Mouse (Mus musculus) kidney, postnatal 10 days (tissue): Measurements from ENCODE around the gene Pex1.
"Not testable (repeated sequence)": the region's sequence is repeated elsewhere in the genome, so short reads cannot be mapped to it uniquely, and the experiment has no call there.

Experiments used
- DNase-seq: peaks from one replicate; pipeline ENCODE4 v3.0.0; 2021; ENCODE audit warnings: mixed read lengths

Gene Pex1

GRCm38 (mm10) chr5:3595693-3596398, at the start of gene Pex1:
Gene Pex1 (plus strand): TSS chr5:3596066.
- peak; percentile 96 for DNase-seq

- DNase-seq = peak; percentile 43
Measured at GRCm38 (mm10) chr5:3546226-3546625, 49.6 kb upstream of the Pex1 start.

DNA sequence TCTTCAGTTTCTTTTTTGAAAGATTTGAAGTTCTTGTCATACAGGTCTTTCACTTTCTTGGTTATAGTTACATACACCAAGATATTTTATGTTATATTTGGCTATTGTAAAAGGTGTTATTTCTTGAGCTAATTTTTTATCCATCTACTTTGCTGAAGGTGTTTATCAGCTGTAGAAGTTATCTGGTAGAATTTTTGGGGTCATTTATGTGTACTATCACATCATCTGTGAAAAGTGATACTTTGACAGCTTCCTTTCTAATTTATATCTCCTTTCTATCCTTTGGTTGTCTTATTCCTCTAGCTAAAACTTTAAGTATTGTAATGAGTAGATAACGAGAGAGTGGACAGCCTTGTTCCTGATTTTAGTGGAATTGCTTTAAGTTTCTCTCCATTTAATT, 44.4 kb upstream of the Pex1 start:
- DNase-seq = no peak

DNA sequence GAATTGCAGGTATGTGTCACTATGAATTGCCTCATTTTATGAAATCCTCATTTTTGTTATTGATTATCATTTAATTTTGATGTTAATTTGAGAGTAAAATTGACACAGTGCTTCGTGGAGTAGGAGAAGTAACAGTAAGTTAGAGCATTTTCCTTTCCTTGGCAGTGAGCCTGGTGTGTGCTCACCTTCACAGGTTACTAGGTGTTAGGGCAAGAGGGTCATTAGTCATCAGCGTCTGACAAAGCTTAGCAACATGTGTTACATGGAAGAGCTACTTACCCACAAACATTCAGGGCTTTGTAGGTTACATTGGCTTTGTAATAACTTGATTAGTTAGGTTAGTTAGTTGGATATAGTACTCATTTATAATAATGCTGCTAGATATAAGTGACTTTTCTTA, 41.7 kb upstream of the Pex1 start:
- DNase-seq = no peak

DNA sequence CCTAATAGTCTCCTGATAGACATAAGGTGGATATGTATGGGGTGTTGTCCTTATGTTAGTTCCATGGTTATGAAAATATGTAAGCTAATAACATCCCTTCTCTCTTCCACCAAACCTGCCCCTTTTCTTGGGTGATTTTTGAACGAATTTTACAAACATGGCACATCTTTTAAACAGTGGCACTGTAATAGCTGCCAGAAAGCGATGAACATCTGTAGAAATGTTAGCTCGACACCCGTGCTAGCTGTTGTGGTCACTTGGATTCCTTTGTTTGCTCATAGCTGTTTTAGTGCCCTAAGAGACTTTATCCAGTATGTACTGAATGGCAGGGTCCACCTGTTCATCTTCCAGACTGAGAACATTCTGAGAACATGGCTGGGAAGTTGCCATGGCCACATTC, 24.6 kb upstream of the Pex1 start, which contains the start of gene 1700109H08Rik:
1700109H08Rik (plus strand) TSS at position 301 of the 400 bp plus-strand sequence.
- no peak for DNase-seq

- DNase-seq = no peak
Measured at GRCm38 (mm10) chr5:3574825-3575224, 21.0 kb upstream of the Pex1 start.

DNA sequence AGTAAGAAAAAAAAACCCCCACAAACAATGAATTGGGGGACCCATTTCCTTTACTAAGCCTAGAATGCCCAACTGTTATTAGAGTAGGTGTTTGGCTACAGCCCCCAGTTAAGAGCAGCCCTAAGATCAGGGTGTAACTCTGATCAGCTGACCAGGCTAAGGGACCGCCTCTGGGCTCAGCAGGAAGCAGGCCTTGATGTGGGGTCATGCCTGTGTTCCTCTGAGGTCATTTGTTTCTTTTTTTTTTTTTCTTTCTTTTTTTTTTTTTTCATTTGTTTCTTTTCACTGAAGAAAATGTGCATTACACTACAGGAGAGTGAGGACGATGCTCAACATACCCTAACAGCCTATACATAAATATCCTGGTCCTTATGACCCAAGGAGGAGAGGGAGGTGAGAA, 17.9 kb upstream of the Pex1 start:
- no peak for DNase-seq

GRCm38 (mm10) chr5:3579066-3579465, 16.8 kb upstream of the Pex1 start:
- no peak for DNase-seq

GRCm38 (mm10) chr5:3596399-3596766, 517 bp downstream of the Pex1 start, which contains the start of gene Rbm48:
Gene Rbm48 (minus strand): TSS chr5:3596585.
- peak; percentile 89 for DNase-seq

GRCm38 (mm10) chr5:3597171-3597570, 1.3 kb downstream of the Pex1 start:
- DNase-seq = no peak

- no peak for DNase-seq
Measured at GRCm38 (mm10) chr5:3598766-3599165, 2.9 kb downstream of the Pex1 start.

GRCm38 (mm10) chr5:3600298-3600697, 4.4 kb downstream of the Pex1 start:
- DNase-seq = no peak

- DNase-seq = no peak
Measured at GRCm38 (mm10) chr5:3600790-3601189, 4.9 kb downstream of the Pex1 start.

- no peak for DNase-seq
Measured at GRCm38 (mm10) chr5:3607114-3607513, 11.2 kb downstream of the Pex1 start.

DNA sequence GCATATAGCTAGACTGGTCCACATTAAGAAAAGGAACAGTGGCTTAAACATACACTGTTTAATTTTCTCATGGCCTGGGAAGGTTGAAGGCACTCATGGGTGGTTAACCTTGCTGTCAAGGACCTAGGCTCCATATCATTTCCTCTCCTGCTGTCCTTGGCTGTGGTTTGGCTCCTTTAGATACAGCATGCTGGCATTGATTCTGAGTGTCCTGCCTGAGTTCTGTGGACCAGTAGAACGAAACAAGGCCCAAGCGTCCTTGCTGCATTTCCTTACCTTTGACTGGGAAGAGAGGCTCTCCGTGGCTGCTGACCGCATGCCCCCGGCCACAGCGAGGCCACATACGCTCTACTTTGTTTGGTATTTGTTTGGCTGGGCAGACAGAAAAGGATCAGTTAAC, 13.4 kb downstream of the Pex1 start:
- DNase-seq = no peak

DNA sequence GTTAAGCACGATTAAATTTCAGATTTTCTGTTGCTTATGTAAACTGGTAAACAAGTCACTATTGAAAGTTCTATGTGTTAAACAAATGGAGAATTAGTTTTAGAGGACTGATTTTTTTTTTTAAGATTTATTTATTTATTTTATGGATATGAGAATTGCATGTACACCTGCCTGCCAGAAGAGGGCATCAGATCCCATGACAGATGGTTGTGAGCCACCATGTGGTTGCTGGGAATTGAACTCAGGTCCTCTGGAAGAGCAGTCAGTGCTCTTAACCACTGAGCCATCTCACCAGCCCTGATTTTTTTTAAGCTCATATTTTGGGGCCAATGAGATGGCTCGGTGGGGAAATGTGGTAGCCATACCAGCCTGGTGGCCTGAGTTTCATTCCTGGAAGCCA, 16.0 kb downstream of the Pex1 start:
- DNase-seq = not testable (repeated sequence)

DNA sequence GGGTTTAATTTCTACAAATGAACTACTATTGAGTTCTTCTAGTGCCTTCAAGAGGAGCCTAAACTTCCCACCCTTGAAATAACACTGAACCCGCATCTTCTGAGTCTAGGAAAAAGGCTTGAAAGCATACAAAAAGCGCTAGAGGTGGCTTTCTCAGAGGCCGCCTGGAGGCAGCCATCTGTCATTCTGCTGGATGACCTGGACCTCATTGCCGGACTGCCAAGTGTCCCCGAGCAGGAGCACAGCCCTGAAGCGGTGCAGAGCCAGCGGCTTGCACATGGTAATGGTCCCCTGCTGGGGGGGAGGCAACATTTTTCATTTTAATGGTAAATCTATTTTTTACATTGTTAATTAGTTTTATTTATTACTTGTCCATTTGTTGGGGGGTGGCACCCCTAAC, 24.6 kb downstream of the Pex1 start:
- DNase-seq = no peak

DNA sequence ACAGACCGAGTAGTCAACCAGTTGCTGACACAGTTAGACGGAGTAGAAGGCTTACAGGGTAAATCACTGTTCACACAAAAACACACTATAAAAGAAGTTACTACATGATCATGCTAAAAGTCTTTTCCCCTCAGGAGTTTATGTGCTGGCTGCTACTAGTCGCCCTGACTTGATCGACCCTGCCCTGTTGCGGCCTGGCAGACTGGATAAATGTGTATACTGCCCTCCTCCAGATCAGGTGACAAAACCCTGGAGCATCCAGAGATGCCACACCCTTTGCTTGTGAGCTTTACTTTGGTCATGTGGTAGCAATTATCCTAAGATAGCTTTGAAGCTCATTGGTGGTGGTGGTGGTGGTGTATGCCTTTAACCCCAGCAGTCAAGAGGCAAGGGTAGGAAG, 34.2 kb downstream of the Pex1 start:
- no peak for DNase-seq

DNA sequence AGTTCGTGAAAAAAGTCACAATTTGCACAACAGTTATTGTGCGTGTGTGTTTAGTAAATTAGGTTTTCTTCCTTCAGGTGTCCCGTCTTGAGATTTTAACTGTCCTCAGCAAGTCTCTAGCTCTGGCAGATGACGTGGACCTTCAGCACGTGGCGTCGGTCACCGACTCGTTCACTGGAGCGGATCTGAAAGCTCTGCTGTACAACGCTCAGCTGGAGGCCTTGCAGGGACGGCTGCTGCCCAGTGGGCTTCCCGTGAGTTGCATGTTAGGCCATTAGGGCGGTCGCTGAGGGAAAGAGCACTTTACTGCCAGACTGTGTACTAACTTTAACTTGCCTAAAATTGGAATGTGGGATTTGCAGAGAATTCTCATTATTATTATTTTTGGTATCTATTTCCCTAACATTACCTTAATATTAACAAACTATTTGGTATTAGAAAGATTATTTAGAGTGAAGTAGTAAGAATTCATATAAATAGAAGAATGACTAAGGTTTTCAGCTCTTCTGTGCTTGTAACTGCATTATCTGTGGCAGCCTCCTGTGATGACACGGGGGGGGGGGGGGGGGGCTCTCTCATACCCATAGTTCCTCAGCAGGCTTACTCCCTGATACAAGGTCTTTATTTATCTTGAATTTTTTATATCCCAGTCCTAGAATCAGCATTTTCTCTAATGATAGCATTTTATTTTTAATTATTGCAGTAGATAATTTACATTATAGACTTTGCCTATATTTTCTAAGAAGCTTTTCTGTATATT, 35.8 kb downstream of the Pex1 start:
- peak; percentile 25 for DNase-seq

DNA sequence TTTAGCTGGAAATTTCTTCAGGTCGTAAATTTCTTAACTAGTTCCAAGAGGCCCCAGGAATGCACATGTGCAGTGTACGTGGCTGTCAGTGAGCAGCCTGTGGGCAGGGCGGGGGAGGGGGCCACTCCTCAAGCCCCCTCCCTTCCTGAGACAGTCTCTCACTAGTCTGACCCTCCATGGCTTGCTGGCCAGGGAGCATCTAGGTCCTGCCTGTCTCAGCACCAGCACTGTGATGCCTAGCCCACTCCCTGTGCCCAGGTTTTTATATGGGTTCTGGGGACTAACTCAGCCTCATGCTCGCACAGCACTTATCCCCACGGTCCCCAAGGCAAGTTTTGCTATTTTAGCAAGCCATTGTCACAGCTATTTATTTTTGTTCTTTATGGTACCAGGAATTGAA, 36.4 kb downstream of the Pex1 start:
- DNase-seq = no peak

- no peak for DNase-seq
Measured at GRCm38 (mm10) chr5:3633315-3633714, 37.4 kb downstream of the Pex1 start.

- DNase-seq = peak; percentile 15
Measured at GRCm38 (mm10) chr5:3633951-3634350, 38.1 kb downstream of the Pex1 start.

DNA sequence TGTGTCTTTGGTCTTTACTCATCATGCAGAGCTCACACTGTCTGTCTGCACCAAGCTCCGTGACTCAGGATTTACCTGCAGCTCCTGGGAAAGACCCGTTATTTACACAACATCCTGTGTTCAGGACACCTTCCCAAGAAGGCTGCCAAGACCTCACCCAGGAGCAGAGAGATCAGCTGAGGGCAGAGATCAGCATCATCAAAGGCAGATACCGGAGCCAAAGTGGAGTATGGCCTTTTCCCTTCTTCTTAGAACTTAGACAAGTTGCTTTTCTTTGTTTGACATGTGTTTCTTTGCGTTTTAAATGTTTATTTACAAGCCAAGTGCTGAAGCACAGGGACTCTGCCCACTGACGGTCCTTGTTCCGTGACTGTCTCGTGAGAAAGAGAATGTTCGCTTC, 39.4 kb downstream of the Pex1 start:
- no peak for DNase-seq

GRCm38 (mm10) chr5:3644621-3645020, 48.8 kb downstream of the Pex1 start:
- DNase-seq = no peak
